Mouse (Mus musculus) left cerebral cortex, postnatal 14 days (tissue): ENCODE results near the gene AU021092. TPM values are rescaled to one million over a fixed set of nuclear protein-coding genes. Genes with fewer than 3 reads are reported as not detected.

Source experiments
- DNase-seq, 2 experiments: peaks; one replicate each; pipeline ENCODE4 v3.0.0; 2021 to 2022; ENCODE audit warnings: low spot score in 2 of 2, mixed read lengths in 1 of 2
- intact Hi-C: fragments of 180-260 bp; cut with DNase I; formaldehyde crosslinking; loops from one replicate; pipeline ENCODE4 v1.15.1; 2025
- total RNA-seq, 2 experiments: library from RNA; stranded (reverse); gene quantifications; 2 replicates each; pipeline ENCODE4 v1.2.3; 2021

The AU021092 gene
- total RNA-seq, 2 experiments from 2014 or later: 8.8 to 11.3 TPM

- intact Hi-C loops: no loop called here
- DNase-seq: no peak
Observed at GRCm38 (mm10) chr16:5217341-5218133, 4.6 kb downstream of the AU021092 start.

- DNase-seq: no peak
- intact Hi-C loops: no loop called here
Observed at GRCm38 (mm10) chr16:5216686-5217085, 5.4 kb downstream of the AU021092 start.

- intact Hi-C loops: no loop called here
- no peak for DNase-seq
Observed at GRCm38 (mm10) chr16:5214126-5214525, 8.0 kb downstream of the AU021092 start.

GRCm38 (mm10) chr16:5212150-5212549, 9.9 kb downstream of the AU021092 start:
- no peak for DNase-seq
- intact Hi-C loops: no loop called here

- DNase-seq: no peak
- intact Hi-C loops: no loop called here
Observed at GRCm38 (mm10) chr16:5210365-5210764, 11.7 kb downstream of the AU021092 start.

- intact Hi-C loops: no loop called here
- DNase-seq: no peak
Observed at GRCm38 (mm10) chr16:5206051-5206450, 16.0 kb downstream of the AU021092 start.

- DNase-seq: no peak
- intact Hi-C loops: no loop called here
Observed at GRCm38 (mm10) chr16:5205431-5205970, 16.6 kb downstream of the AU021092 start.

GRCm38 (mm10) chr16:5203668-5204433, 18.2 kb downstream of the AU021092 start, which contains the start of gene Nagpa:
Gene Nagpa (minus strand): TSS chr16:5204012.
- intact Hi-C loops: loop anchor here (2.0 to 5.0 kb wide), 3 partner anchors 41 to 263 kb away; partner anchors contain the start of gene Eef2kmt
- peak; percentile 82 to 88 for DNase-seq

- intact Hi-C loops: loop anchor here (2.0 to 5.0 kb wide), 3 partner anchors 42 to 264 kb away; partner anchors contain the start of gene Eef2kmt
Observed at GRCm38 (mm10) chr16:5203200-5203599, 18.9 kb downstream of the AU021092 start.

GRCm38 (mm10) chr16:5202681-5203080, 19.4 kb downstream of the AU021092 start:
- intact Hi-C loops: loop anchor here (2.0 to 5.0 kb wide), 3 partner anchors 42 to 265 kb away; partner anchors contain the start of gene Eef2kmt
- peak; percentile 57 to 67 for DNase-seq

More at GRCm38 (mm10) chr16:5203200-5203599, 18.9 kb downstream of the AU021092 start:
- no peak for DNase-seq

GRCm38 (mm10) chr16:5195080-5195479, 27.0 kb downstream of the AU021092 start:
- peak; percentile 63 to 72 for DNase-seq
- intact Hi-C loops: no loop called here

- intact Hi-C loops: no loop called here
Observed at GRCm38 (mm10) chr16:5186234-5186633, 35.9 kb downstream of the AU021092 start.

GRCm38 (mm10) chr16:5185691-5186090, 36.4 kb downstream of the AU021092 start:
- DNase-seq: no peak
- intact Hi-C loops: no loop called here

More at GRCm38 (mm10) chr16:5186234-5186633, 35.9 kb downstream of the AU021092 start:
- DNase-seq: peak; percentile 31 to 49

- no peak for DNase-seq
- intact Hi-C loops: no loop called here
Observed at GRCm38 (mm10) chr16:5184956-5185355, 37.1 kb downstream of the AU021092 start.

- intact Hi-C loops: no loop called here
- DNase-seq: no peak
Observed at GRCm38 (mm10) chr16:5184101-5184500, 38.0 kb downstream of the AU021092 start.

- intact Hi-C loops: no loop called here
- DNase-seq: no peak
Observed at GRCm38 (mm10) chr16:5183310-5183975, 38.7 kb downstream of the AU021092 start.

- intact Hi-C loops: no loop called here
- no peak for DNase-seq
Observed at GRCm38 (mm10) chr16:5172636-5173035, 49.5 kb downstream of the AU021092 start.

- DNase-seq: no peak
- intact Hi-C loops: no loop called here
Observed at GRCm38 (mm10) chr16:5168829-5169228, 53.3 kb downstream of the AU021092 start.

- no peak for DNase-seq
- intact Hi-C loops: no loop called here
Observed at GRCm38 (mm10) chr16:5168038-5168437, 54.1 kb downstream of the AU021092 start.
